Mouse (Mus musculus) v-Abl transformed pro-B cells (cell line): ENCODE measurements around the gene Sult1a1.

Source experiments
- in situ Hi-C, 2 experiments: fragments of 400-800 bp; cut with MboI; formaldehyde crosslinking; loops; one replicate each; pipeline ENCODE4 v1.15.1; 2025; ENCODE audit not compliant: unreplicated experiment in 2 of 2

Sult1a1 gene

GRCm38 (mm10) chr7:126632478-126632877, 43.8 kb downstream of the Sult1a1 start:
- in situ Hi-C loops, result loop anchor here (5.0 to 10.0 kb wide), 2 partner anchors 40 to 48 kb away; partner anchors contain the start of genes Apobr (in 1 of the 2), Cln3 (in 1 of the 2) and Il27 (in 1 of the 2)

DNA sequence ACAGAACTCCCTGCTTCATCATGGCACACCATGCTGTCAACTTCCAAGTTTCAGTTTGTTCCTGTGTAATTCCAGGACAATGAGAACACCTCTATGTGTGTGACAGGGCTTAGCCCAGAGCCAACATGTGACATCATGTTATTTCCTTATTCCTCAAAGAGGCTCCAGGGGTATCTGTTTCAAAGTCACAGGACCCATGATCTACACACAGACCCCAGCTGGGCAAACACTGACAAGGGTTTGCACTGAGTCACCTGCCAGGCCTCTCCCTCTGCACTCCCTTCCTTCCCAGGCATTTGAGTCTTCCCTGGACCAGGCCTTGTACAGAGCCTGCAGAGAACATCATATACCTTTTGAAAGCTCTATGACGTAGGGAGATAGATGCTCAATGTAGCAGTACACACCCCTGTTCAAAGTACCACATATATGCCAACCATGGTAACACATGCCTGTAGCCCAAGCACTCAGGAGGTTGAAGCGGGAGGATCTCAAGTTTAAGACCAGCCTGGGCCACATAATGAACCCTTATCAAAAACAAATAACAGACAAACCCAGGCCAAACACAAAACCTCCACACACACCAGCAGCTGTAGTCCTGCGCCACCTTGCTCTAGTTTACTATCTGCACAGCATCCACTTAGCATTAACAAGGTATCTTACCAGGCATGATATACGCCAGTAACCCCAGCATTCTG, 45.3 kb downstream of the Sult1a1 start, which contains the start of gene Nupr1:
Nupr1 (minus strand) TSS at position 38 of the 695 bp plus-strand sequence.
- in situ Hi-C loops, result loop anchor here (5.0 to 10.0 kb wide), 2 partner anchors 39 to 46 kb away; partner anchors contain the start of genes Apobr (in 1 of the 2), Cln3 (in 1 of the 2) and Il27 (in 1 of the 2)

DNA sequence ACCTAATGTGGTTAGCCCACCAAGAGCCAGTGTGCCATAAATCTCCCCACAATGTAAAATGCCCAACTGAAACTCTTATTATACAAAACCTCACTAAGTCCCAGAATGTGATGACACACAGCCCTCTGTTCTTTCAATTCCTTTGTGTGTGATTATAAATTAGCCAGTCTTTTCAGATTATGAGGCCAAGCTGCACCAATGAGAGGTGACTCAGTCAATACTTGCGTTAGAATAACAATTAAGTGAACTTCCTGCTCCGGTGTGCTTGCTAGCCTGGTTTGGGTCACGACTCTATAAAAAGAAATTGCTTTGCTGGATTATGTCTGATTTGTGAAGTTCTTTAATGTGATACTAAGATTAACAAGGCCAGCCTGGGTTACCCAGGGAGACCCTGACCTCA, 46.3 kb downstream of the Sult1a1 start:
- in situ Hi-C loops, result loop anchor here (5.0 to 10.0 kb wide), 2 partner anchors 38 to 45 kb away; partner anchors contain the start of genes Apobr (in 1 of the 2), Cln3 (in 1 of the 2) and Il27 (in 1 of the 2)

GRCm38 (mm10) chr7:126628111-126628510, 48.1 kb downstream of the Sult1a1 start:
- in situ Hi-C loops, result no loop called here

DNA sequence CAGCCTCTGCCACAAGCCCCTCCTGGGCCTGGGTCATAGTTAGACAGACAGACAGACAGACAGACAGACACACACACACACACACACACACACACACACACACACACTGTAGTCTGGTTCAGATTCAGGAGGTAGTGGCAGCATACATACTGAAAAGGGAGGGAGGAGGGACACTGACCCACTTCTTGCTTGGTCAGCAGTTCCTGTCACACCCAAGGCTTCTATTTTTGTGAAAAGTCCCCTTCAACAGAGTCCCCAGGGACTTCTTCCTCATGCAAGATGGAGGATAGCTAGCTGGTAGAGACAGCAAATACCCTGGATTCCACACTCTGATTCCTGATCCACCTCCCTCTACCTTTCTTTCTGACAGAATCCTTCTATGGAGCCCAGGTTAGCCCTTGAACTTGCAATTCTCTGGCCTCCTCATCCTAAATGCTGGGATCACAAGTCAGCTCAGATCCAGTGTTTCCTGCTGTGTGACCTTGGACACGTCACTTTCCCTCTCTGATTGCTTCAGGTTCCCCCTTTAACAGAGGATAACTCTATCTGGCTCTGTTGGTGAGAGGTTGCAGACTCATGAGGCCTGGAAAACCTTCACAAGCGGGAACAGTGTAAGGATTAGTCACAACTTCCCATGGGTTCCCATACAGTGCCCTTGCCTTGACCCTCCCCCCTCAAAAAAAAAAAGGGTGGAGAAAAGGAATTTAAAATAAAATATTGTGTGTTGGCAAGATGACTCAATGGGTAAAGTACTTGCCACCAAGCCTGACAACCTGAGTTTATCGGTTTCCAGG, 50.2 kb downstream of the Sult1a1 start:
- in situ Hi-C loops, result no loop called here

DNA sequence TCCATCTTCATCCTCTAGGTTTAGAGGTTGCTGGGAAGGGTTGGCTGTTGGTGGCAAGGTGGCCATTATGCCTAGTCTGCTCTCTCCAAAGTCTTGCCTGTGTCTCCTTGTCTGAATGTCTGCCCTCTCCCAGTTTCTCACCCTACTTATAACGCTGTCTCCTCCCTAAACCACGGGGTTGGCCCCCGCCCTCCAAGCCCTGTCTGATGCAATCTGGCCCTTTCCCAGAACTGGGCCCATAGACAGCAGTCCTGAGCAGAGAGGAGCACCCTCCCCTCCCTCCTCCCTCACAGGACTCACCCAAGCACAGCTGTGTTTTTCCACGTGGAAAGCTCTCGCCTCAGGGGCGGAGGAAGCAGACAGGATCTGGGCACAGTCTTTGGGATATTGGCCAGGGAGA, 50.9 kb downstream of the Sult1a1 start:
- in situ Hi-C loops, result no loop called here

GRCm38 (mm10) chr7:126624774-126625173, 51.5 kb downstream of the Sult1a1 start:
- in situ Hi-C loops, result no loop called here

- in situ Hi-C loops, result no loop called here
These were observed 52.9 kb downstream of the Sult1a1 start for GRCm38 (mm10) chr7:126623381-126623780.
